Mouse (Mus musculus): ENCODE data around the gene Fbn1.

The Fbn1 gene

GRCm38 (mm10) chr2:125293969-125294491, 213.8 kb downstream of the Fbn1 start:
- DNase-seq (ENCODE audit: low spot score) = no peak

GRCm38 (mm10) chr2:125292616-125293015, 215.2 kb downstream of the Fbn1 start:
- DNase-seq (ENCODE audit: low spot score) = no peak

- no peak for DNase-seq (ENCODE audit: low spot score)
Observed at GRCm38 (mm10) chr2:125291101-125291500, 216.7 kb downstream of the Fbn1 start.

GRCm38 (mm10) chr2:125290197-125290965, 217.4 kb downstream of the Fbn1 start:
- peak; percentile 26 for DNase-seq (ENCODE audit: low spot score)

DNA sequence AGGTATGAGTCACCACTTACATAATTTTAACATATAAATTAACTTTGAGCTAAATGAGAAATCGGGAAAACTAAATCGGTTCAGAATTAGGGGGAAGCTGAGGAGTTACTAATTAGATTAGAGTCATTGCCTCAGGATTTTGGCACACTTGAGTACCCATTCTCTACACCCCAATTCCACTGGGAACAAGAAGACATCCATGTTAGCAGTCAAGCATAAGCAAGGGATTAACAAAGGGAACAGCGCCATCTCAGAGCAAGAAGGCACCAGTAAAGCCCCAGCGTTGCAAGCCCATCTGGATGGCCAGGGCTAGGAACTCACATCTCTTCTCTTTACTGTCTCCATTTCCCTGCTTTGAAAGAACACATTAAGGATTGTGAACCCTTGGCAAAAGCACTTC, 222.0 kb downstream of the Fbn1 start:
- DNase-seq (ENCODE audit: low spot score) = no peak

GRCm38 (mm10) chr2:125282334-125283206, 225.2 kb downstream of the Fbn1 start:
- DNase-seq (ENCODE audit: low spot score) = no peak

- DNase-seq (ENCODE audit: low spot score) = peak; percentile 50
Observed at GRCm38 (mm10) chr2:125279995-125280394, 227.8 kb downstream of the Fbn1 start.

GRCm38 (mm10) chr2:125278474-125278873, 229.3 kb downstream of the Fbn1 start:
- DNase-seq (ENCODE audit: low spot score) = no peak

DNA sequence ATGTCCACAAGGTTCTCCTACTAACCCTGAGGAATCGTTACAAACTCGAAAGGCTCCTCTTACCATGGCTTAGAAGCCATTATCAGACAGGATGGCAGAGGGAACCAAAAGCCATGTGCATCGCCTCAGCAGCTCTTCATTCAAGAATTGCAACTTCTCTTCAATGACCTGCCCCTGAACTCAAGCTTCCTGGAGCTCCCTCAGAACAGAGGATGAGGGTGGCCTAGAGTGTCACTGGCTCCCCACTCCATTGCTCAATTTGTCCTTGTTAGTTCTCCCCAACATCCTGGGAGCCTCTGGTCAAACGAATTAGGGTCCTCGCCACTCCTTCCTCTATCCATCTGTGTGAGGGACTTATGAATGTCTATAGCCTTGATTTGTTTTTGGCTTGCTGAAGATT, 231.1 kb downstream of the Fbn1 start:
- no peak for DNase-seq (ENCODE audit: low spot score)

- DNase-seq (ENCODE audit: low spot score) = no peak
Observed at GRCm38 (mm10) chr2:125275617-125276016, 232.2 kb downstream of the Fbn1 start.

DNA sequence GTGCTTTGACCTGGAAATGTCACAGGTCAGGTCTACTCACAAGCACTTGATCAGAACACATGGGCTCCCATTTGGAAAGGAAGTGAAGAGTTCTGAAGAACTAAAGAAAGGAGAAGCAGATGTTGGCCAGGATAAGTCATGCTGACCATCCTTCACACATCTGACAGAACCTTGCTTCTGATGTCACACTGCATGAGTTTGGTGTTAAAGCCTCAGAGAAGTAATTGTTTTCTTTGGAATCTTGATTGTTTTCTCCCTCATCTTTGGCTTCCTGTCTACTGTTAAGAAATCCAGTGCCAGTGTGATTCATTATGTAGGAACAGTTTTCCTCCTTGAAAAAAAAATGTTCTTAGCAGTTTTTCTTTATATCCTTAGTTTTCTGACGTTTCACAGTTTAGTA, 238.9 kb downstream of the Fbn1 start:
- DNase-seq (ENCODE audit: low spot score) = no peak

GRCm38 (mm10) chr2:125263753-125264152, 244.0 kb downstream of the Fbn1 start:
- DNase-seq (ENCODE audit: low spot score) = no peak

DNA sequence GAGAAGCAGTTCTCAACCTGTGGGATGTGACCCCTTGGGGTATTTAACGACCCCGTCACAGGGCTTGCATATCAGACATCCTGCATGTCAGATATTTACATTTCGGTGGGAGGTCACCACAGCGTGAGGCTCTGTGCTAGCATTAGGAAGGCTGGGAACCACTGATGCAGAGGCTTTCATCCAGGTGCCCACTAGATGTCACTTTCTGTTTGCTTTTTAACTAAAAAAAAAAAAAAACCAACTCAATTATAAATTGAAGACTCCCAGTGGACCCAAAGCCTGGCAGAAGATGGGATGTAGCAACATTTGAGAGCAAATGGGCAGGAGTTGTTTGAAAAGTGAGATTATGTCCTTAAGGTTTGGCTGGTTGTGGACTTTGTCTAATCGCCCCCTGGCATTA, 244.7 kb downstream of the Fbn1 start:
- DNase-seq (ENCODE audit: low spot score) = no peak

GRCm38 (mm10) chr2:125260326-125260725, 247.5 kb downstream of the Fbn1 start:
- no peak for DNase-seq (ENCODE audit: low spot score)

DNA sequence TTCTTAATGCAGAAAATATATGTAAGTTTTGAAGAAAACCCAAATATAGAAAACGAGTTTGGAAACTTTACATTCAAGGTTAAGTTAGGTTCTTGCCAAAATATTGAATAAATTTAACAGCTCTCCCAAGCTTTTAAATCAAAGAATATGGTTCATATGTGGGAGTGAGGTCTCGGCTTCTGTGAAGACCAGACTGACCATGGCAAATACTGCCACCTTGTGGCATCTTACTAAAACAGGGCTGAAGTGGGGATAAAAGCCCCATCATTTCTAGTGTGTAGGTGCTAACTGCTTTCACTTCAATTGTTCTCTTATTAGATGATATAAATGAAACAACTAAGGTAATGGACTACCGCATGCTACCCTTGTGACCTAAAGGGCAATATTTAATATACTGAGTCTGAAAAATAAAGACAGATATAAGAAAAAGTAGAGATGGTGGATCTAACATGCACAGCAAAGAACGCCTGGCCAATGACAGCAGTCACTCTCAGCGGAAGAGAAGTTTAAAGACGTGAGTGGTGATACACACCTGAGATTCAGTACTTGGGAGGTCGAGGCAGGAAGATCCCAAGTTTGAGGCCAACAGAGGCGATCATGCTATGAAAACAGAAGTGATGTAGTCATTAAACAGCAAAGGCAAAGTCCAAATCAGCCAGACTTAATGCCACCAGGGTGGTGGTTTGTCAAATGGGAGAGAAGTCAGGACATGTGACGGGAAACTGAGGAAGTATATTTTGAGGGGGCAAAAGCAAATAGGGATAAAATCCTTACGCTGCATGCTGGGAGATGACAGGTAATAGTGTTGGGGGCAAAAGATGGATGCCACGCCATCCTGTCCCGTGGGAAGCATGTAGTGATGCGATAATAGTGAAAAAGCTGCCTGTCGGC, 248.3 kb downstream of the Fbn1 start:
- DNase-seq (ENCODE audit: low spot score) = no peak

GRCm38 (mm10) chr2:125255886-125256285, 251.9 kb downstream of the Fbn1 start:
- DNase-seq (ENCODE audit: low spot score) = no peak

DNA sequence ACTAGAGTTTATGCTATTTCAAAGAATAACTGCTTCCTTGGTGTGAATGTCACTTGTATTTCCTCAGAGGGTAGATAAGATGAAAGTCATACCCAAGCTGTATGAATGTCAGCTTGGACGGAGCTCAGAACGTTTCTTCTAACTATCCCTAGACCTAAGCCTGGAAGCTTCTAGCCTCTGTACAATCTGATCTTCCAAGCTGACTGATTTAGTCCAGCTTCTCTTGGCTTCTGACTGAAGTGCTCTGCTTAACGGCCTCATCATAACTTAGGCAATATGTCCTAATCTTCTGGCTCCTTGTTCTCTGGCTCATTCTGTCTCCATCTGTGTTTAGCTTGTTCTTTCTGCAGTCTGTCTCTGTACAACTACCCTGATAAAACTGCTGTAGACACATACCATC, 253.2 kb downstream of the Fbn1 start:
- no peak for DNase-seq (ENCODE audit: low spot score)

GRCm38 (mm10) chr2:125253699-125254098, 254.1 kb downstream of the Fbn1 start:
- no peak for DNase-seq (ENCODE audit: low spot score)

DNA sequence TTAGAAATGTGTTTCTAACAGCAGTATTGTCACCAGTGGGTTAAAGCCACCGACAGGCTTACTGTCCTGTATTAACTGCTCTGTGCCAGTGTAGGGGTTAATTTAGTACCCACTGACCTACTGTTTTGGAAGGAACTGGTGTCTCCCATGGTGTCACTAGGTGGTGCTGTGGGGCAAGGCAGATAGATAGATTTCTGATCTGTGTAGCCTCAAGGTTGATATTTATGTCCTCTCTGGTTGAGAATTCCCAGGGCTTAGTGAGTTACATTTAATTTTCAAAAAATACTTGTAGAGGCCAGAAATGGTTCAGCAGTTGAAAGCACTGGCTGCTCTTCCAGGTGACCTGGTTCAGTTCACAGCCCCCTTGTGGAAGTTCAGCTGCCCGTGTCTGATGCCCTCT, 255.5 kb downstream of the Fbn1 start:
- no peak for DNase-seq (ENCODE audit: low spot score)

DNA sequence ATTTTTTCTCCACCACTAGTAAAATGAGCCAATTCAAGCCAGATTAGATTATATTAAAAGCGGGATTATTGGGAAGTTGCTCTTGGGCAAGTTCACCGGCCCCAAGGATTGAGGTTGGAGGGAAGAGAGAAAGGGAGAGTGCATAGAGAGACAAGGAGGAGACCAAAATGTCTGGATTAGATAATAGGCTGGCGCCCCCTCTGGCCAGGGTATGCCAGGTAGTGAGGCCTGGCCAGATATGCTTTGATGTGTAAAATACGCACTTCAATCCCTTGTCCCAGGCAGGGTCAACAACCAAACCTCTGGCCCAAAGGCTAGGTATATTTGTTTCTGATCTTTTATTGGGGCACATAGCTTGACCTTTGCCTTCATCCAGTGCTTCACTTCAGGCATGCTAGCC, 256.0 kb downstream of the Fbn1 start:
- no peak for DNase-seq (ENCODE audit: low spot score)
